Mouse (Mus musculus): ENCODE data around the gene Lrp2.

GRCm38 (mm10) chr2:69459481-69459880 is 126.4 kb downstream of the Lrp2 start:
- TF ChIP-seq POLR2A (IDR thresholded peaks at IDR 0.05; ENCODE audit: low read depth, low read length) (no peak), CTCF (IDR thresholded peaks at IDR 0.05; ENCODE audit: extremely low read depth, insufficient read depth, insufficient read length, insufficient replicate concordance) (no peak)
